Mouse (Mus musculus) adrenal gland, adult 8-10 months (tissue): ENCODE data around the gene Frem1. TPM values are rescaled to one million over a fixed set of nuclear protein-coding genes. Genes with fewer than 3 reads are reported as not detected.
A peak's percentile ranks its signal among the peaks of the same experiment; 100 is the strongest.

ENCODE experiments used
- DNase-seq: peaks from one replicate; pipeline ENCODE4 v3.0.0; 2022
- total RNA-seq, 4 experiments: library from RNA; stranded (reverse); gene quantifications; 2 replicates each; pipeline ENCODE4 v1.2.4; 2022

Gene Frem1
- 1 to 10 TPM in 2 of 4 experiments, under 1 TPM in 2; 0.75 to 2.0 (median 1.2) TPM for total RNA-seq

DNA sequence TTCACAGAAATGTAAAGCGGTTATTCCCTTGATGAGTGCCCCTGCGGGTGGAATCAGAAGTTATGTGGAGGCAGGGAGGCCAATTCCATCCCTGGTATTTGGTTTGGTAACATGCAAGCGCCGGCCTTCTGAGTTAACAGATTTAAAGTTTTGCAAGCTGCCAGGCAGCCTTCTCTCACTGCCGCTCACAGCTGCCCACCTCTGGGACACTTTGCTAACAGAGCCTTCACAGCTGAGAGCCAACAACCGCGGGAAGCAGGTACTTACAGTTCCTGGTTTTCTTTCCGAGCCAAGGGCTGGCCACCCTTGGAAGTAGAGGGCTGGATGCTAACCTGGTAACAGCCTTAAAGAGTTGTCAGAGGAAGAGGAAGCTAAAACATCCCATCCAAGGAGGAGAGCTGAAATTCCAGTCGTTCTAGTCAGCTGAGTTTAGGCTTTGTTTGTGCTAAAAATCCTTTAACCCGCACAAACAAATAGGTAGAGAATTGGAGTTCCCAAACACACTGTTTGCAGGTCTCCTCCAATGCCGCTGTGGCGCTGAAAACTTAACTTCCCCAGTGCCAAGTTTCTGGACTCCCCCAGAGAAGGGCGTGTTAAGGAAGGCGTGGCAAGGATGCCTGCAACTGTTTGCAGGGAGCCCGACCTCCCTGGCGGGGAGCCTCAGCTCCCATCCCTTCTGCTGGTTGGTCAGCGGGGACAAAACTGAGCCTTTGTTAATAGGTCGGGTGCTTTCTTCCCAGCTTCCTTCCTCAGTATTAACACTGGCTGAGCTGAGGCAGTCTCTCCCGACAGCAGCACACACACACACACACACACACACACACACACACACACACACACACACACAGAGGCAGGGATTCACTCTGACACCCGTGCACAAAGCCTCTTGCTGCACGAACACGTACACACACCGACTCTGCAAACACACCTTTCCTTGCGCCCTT is at the start of gene Frem1:
TSS of gene Frem1 (minus strand) at position 706 of the 944 bp plus-strand sequence.
- no peak for DNase-seq

DNA sequence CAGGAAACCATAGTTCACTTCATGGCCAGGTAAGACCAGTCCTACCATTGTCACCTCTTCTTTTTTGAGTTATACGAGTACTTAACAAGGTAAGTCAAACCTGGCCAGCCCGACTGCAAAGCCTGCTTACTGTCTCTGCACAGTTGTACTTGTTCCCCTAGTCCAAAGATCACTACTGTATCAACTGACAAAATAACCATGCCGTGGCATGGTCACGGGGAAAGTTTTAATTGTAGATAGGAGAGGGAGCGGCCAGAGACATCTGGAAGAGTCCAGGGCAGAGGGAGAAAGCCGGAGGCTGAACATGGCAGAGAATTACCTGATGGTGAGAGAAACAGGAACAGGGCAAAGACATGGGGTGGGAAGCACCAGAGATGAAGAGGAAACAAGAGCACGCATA is 46.9 kb upstream of the Frem1 start:
- DNase-seq: no peak

DNA sequence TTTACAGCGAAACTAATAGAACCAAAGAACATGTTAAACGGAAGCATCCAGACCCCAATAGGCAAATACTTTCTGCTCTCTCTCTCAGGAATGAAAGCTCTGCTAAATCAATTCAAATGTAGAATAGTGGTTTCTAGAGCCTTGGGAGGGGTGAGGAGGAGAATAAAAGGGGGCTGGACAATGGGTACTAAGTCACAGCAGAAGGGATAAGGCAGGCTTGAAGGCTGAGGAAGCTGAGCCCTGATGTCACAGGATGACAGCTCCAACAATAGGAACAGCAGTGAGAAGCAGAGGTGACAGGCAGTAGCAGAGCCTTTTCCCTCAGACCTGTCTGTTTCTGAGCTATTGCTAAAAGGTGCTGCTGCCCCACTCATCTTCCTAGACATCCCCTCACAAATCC is 41.8 kb upstream of the Frem1 start:
- DNase-seq: no peak

DNA sequence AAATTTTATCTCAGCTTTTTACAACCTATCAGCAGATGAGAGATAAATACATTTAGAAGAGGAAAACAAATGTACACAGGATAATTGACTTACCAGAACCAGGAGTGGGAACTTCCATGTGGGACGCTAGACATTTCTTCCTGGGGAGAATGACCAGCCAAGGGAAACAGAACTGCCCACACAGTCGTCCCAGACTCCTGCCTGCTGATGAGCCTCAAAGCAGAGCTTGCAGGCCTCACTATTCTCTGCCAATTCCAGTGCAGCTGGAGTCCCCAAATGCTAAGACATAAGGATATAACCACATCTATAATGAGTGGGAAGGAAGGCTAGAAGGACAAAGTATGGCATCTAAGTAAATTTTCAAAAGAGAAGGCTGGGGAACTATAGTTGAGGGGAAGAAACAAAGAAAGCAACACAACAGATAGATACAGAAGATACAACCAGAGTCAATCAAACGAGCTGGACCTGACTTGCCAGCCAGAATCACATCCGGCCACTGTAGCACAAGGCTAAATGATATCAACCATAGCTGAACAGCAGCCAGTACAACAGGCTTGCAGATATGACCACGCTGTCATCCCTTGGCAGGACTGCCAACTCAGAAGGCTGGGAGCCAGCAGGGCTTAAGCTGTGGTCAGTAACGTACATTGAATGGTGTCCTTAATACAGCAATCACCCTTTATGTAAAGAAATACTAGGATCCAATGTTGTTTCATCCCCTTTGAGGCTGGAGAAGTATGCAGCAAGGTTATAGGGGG is 38.7 kb upstream of the Frem1 start:
- DNase-seq: peak; percentile 3

DNA sequence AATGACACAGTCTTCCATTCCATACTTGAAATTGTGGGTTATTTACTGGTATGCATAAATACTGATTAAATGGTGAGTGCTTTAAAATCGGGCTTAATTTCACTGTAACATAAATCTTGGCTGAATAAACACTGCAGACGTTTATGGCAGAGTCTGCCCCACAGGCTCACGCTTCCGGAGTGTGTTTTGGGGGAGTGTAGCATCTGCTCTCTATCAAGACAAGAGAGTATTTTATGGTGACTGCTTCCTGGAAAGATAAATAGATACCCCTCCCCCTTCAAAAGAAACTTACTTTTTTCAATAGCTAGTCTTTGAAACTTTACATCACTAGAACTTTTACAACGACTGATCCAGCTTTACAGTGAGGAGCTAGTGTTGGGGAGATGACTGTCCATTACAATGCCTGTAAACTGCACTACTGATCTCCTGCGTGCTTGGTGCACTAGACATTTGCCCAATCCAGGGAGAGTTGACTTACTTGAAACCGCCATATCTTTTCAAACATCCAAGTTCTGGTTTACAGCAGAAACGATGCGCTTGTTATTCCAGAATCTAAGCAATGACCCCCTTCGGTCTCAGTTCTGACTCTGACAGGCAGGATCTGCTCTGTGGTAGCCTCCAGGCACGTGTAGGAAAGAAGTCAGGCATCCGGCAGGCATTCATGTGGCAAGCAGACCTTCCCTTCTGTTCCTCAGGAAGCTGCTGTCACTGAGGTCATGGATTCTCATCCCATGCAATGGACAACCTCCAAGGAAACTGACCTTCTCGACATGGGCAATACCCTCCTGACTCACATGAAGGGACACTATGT is 28.4 kb upstream of the Frem1 start:
- DNase-seq: no peak

DNA sequence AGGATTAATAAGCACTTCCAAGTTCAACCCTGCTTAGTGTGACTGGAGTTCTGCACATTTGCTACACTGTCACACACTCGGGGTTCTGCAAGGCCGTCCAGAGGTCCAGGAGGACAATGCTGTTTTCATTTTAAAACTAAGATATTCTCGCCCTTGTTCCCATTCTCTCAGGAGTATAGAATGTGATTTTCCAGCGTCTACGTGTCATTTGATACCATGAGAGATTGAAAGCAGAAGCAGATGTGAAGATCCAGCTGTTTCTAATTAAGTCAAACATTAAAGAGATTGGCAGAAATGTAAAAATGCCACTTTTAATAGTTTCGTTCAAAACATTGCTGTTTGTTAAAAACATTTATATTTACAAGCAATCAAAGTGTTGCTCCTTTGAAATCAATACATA is 12.1 kb upstream of the Frem1 start:
- no peak for DNase-seq

DNA sequence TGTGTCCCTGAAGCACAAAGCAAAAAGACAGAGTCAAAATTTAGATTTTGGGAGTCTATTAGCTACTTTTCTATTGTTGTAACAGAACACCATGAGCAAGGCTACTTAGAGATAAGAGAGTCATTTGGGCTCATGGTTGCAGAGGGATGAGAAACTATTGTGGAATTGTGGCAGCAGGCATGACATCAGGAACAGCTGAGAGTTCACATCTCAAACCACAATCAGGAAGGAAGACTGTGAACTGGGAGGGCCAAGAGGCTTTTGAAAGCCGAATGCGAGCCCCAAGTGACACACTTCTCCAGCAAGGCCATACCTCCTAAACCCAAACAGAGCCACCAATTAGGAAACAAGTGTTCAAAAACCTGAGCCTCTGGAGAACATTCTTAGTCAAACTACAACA is 9.4 kb upstream of the Frem1 start:
- no peak for DNase-seq

DNA sequence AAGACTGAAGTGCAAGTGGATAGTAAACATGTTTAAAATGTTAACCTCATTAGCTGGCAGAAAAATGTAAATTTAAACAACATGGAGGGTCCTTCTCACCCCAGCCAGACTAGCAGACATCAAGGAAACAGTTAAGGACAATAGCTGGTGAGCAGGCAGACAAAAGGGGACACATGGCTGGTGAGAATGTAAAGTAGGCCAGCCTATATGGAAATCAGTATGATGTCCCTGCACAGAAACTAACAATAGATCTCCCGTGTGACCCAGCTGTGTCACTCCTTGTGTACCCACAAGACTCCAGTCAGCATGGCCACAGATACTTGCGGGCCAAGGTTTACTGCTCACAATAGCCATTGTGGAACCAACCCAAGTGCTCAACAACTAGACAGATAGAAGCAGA is 6.5 kb upstream of the Frem1 start:
- DNase-seq: no peak

DNA sequence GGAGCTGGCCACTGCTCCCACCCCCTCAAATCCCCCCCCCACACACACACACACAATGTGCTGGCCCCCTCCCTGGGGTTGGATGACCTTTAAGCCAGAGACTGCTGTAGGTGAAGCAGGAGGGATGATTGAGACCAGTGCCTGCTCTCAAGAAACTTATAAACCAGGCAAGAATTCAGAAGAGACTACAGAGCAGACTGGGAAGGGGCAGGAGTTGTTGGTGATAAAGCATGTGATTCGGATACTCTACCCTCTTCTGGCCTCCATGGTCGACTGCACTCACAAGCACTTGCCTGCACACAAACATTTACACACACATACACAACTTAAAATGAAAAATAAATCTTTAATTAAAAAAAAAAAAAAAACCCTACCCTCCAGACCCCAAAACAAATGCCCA is 6.0 kb upstream of the Frem1 start:
- no peak for DNase-seq

DNA sequence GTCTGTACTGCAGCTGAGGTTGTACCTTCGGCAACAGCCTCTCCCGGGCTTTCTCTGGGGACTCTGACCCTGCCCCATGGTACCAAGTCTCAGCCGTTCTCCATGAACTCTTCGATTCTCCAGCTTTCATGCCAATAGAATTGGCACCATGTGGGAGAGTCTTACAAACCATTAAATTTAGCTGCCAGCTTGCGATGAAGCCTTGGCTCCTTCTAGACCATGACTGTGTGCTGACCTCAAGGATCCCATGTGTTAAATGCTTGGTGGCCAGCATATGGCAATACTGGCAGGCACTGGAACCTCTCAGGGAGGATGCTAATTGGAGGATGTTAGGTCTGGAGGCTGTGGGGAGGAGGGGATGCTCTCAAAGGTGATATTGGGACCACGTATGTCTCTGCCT is 4.4 kb upstream of the Frem1 start:
- DNase-seq: no peak

DNA sequence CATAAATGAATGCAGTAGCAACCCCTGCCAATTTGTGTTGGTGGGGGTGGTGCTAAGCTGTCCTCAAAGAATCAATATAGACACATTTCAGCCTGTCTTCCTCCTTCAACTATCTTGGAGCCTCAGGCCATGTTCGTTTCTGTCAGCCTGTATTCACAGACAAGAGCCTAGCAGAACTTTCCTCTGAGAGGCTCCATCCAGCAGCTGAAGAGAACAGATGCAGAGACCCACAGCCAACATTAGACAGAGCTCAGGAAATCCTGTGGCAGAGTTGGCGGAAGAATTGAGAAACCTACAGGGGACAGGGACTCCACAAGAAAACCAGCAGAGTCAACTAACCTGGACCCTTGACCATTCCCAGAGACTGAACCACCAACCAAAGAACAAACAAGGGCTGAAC is 3.3 kb upstream of the Frem1 start:
- DNase-seq: no peak

DNA sequence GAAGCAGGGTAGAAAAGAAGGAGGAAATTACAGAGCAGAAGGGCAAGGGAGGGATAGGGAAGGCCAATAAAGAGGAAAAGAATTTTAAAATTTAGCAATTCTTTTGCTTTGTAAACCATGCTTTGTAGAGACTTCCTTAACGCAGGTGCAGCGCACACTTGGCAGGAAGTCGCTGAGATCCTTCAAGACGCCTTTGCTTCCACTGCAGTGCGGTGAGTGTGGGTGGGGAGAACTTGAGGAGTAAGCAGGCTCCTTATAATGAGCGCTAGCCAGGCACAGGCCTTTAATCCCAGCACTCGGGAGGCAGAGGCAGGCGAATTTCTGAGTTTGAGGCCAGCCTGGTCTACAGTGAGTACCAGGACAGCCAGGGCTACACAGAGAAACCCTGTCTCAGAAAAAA is 1.1 kb upstream of the Frem1 start:
- DNase-seq: no peak

DNA sequence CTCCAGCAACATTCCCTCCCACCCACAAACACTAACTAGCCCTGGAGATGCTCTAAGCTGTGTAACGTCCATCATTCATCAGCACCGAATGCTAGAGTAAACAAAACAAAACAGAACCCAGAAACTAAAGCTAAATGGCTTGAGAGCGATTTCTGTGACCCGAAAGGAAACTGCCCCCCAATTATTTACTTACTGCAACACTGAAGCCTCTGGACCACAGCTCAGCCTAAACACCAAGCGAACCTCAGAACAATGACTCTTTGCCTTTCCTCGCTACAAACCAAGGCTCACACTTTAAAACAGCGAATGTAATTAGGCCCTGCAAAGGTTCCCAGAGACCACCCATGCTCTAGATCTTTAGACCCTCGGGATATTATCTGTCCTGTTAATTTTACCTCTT is 963 bp downstream of the Frem1 start:
- DNase-seq: no peak

DNA sequence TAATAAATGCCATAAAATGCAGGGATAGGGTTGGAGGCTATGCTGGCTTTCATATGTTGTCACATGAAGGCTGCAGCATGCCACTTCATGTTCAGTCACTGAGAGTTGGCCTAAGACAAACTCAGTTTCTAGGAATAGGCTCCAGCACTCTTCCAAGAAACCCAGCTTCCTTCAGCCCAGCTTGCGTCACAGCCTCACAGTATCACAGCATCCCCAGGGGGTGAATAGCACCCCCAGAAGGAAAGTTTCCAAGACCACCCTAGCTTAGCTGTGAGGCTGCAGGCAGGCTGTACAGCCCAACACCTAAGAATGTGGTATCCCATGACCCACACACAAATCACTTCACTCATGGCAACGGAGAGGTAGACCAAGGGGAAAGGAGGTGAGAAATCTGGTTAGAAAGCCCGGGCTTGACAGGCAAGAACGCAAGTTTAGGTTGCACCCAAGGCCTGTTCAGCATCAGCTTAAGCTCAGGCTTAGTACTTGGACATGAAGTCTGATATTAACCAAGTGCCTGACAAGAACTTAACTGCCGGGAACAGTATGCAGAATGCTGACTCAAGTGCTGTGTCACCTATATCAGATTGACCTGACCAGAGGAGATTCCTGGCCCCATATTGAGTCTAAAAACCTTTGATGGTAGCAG is 1.9 kb downstream of the Frem1 start:
- DNase-seq: no peak

DNA sequence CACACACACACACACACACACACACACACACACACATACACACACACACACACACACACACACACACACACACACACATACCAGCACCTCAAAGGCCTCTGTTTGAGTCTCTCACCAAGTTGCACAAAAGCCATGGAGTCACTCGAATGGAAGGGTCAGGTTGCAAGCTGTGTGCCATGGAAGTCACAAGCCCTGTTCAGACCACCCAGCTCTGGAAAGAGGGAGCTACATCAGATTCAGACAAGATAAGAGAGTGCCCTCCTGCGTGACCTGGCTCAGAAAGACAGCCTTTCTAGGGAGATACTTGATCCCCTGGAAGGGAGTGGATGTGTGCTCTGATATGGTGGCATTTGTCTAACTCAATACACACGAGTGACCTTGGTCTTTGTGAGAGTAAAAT is 2.9 kb downstream of the Frem1 start:
- no peak for DNase-seq

DNA sequence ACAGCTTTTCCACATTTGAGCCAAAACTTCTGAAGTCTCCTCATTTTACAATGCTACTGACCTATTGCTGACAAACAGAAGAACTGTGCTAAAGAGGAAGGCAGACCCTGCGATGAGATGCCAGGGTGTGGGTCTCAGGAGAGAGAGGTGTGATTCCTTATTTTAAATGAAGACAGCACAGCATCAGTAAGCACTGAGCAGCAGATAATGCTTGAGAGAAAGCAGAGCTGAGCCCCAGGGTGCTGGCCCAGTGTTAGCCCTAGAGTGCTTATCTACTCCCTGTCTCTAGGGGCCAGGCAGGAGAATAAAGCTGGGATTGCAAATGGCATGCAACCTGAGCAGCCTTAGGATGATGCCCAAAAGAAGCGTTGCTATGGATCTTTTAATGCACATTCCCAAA is 3.6 kb downstream of the Frem1 start:
- DNase-seq: no peak

DNA sequence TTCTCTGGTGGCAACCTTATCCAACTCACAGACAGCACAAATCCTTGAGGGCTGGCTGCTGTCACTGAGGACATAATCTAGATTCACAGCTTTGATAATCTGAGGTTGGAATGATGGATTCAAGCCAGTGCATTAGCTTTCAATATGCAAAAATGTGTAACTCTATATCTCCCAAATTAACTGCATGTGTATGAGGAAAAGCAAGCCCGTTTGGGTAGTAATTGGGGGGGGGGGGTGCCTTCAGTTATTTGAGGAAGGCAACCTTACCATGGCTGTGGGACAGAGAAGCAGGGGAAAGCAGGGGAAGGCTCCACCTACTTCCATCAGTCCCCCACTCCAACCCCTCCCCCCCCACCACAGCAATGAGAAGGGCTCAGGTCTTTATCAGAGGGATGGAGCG is 5.3 kb downstream of the Frem1 start:
- DNase-seq: no peak

DNA sequence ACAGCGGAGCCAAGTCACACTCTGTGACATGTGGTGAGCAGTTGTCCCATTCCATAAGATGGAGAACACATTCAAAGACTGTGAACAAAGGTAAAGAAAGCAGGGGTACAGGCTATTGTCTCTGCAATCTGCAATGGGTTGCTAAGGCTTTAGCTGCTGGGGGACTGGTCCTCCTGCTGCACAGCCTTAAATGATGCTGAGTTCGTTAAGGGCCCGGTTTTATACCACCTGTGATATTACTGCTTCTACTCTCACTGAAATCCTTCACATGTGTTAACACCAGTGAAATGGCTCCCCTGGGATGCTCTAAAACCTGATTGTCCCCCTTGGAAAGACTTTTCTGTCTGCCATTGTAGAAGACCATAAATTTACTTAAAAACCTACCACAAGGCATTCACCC is 6.1 kb downstream of the Frem1 start:
- DNase-seq: no peak

DNA sequence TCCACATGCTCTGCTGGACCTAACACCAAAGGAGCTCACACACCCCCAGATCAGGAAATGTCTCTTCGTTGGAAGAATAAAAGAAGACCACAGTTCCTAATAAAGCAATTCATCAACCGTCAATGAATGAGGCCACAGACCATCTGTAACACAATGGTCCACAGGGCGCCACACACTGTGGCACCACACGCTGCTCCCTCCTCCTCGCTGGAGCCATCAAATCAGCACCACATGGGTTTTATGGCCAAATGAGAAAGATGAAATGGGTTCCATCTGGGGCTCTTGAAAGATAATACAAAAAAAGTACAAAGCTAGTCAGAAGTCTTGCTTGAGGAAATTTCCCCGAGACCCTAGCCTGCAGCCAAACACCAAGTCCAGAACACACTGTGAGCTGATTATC is 6.9 kb downstream of the Frem1 start:
- DNase-seq: no peak

DNA sequence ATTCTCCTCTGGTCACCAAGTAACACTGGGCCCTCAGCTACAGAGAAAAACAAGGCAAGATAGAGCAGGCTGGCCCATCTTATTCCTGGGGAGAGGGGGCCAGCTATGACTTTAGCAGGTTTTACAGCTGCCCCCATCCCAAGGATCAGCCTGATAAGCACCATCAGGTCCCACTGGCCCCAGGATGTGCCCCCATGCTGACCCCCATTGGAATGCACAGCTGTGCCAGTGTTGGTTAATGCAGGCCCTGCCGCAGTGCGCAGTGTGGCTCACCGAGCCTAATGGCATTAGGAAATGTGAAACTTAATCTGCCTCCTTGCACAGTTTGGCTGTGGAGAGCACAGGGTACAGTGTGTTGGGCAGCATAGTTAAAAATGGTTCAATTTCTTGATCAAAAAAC is 11.4 kb downstream of the Frem1 start:
- no peak for DNase-seq

DNA sequence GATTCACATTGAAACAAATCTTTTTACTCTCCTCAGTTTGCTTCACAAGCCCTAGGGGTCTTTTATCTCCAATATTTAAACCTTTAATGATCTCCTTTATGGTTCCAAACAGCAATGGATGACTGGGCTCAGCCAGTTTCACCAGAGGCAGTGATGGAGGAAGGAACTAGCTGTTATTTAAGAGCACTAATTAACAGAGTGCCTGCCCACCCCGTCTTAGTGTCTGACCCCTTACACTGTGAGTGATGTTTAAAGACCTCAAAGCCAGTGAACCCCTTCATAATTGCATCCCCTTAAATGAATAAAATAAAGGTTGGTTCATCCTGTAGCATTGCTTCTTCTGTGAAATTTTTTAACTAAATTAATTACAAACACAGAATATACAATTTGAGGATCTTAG is 19.4 kb downstream of the Frem1 start:
- DNase-seq: no peak

DNA sequence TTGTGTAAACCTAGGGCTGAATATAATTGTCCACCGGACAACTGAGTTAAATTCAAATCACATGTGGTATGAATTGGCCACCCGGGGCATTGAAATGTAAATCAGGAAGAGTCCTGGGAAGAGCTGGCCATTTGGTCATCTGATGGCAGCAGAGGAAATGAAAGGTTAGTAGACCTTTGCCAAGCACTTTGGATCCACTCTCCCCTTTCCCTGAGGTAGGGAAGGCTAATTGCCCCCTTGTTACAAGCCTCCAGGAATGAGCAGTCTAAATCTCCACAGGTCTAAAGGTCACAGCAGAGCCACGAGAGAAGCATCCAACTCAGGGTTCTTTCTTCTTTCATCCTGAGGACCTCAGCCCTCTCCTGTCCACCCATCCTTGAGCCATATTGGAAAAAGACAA is 20.5 kb downstream of the Frem1 start:
- DNase-seq: no peak

DNA sequence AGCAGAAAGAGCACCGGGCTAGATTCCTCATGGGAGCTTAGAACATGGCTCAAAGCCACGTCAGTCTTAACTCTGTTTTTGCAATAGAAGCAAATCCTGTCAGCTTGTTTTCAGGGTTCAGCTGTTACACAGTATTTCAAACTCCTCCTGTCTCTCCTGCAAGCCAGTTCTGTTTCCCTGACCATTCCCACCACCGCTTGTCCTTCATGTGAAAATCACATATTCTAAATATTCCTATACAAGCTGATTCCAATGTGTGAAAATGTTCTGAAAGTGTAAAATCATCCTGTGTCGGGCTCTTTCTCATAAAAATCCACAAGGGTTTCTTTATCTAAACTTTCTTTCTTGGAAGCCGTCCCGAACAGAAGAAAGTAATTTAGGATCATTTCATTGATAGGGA is 22.0 kb downstream of the Frem1 start:
- no peak for DNase-seq
